Mouse (Mus musculus) urinary bladder, postnatal 36 days (tissue): ENCODE results near the gene C87499.

ENCODE experiments used
- DNase-seq, 2 experiments: peaks; one replicate each; pipeline ENCODE4 v3.0.0; 2022; ENCODE audit warnings: low spot score in 2 of 2, mixed read lengths in 1 of 2

C87499 gene

DNA sequence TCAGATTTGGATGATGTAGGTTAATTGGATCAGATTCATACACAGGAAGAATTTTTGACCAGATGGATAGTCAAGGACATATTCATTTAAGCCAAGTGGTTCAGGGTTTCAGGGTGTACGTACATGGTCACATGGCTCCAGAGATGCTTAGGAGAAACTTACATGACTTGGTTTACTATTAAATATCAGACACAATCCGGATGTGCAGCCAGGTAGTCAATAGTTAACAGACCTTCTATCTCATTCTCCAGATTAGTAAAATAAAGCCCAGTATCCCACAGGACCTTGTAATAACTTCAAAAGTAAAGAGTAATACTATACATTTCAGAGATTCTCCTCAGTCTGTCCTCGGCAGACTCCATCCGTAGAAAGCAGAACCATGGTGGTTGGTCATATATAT is at the start of gene C87499:
Gene C87499 (minus strand): TSS at position 101 of the 400 bp plus-strand sequence.
- no peak for DNase-seq

DNA sequence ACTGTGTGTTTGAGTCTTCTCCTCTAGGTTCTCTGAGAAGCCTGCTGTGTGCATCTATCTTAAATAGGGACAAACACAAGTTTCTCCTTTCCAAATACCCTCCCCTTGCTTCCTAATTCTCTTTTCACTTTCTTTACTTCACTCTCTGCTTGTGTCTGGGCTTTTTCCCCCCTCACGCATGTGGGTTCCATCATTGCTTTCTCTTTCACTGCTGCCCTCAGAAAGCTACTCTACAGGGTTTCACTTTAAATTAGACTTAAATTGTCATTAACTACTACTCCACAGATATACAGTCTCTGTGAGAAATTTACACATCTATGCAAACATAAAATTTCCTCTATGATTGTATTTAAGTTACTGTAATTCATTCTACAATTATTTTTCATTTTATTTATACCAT is 49.6 kb upstream of the C87499 start, which contains the start of gene Ifna2:
Gene Ifna2 (minus strand): TSS at position 101 of the 400 bp plus-strand sequence.
- no peak for DNase-seq

DNA sequence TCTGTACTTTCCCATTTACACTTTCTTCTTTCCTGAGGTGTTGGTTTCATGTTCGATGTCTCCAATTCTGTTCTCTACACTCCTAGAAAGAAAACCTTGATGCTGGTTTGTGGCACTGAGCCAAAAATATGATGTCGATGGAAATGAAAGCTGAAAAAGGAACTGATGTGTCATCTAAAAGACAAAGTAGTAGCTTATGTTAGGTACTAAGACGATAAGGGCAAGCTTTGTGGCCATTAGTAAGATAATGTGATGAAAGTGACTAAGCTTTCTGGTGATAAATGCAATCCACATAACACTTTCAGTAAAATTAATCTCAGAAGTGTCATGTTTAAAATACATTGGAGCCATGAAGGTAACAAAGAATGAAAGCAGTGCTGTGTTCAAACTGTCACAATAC is 47.1 kb upstream of the C87499 start:
- DNase-seq, result no peak

DNA sequence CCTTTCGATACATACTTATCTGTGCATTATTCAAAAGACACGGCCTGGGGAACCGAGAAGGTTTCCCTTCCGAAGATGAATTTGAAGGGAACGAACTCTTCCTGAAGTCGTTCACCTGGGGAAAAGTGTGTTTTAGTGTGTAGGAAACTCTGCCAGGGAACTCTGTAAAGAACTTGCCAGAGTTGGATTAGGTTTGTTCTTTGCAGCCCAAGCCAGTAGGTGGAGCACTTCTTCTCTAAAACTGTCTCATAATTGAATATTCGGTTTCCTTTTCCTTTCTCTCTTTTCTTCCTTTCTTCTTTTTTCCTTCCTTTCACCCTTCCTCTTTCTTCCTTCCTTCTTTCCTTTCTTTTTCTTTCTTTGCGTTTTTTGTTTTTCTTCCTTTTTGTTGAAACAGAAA is 46.2 kb upstream of the C87499 start:
- DNase-seq, result no peak

DNA sequence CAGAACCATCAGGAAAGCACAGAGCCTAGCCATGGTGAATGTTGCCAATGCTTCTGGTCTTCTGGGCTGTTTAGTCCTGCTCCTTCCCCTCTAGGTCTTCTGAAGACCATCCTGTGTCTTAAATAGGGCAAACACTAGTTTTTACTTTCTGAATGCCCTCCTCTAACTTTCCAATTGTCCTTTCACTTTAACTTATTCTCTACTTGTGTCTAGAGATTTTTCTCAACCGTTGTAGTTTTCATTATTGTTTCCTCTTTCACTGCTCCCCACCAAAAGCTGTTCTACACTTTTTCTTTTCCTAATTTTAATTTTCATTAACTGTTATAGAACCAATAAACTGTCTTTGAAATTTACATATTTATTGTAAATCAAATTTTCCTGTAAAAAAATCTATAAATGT is 42.6 kb upstream of the C87499 start, which contains the start of gene Ifna16:
Gene Ifna16 (minus strand): TSS at position 101 of the 400 bp plus-strand sequence.
- no peak for DNase-seq

DNA sequence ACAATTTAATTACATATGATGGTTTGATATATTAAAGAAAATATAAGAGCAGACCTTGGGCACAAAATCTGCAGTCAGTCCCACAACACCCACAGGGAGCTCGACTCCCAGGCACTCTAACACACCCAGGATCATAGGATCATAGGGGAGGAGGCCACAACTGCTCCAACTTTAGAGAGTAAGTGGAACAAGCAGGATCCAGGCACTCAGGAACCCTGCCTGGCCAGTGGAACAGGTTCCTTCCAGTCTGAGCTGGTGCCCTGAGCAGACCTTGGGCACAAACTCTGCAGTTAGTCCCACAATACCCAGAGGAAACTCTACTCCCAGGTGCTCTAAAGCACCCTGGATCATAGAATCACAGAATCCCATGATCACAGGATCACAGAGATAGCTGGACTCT is 21.2 kb upstream of the C87499 start:
- DNase-seq, result no peak

DNA sequence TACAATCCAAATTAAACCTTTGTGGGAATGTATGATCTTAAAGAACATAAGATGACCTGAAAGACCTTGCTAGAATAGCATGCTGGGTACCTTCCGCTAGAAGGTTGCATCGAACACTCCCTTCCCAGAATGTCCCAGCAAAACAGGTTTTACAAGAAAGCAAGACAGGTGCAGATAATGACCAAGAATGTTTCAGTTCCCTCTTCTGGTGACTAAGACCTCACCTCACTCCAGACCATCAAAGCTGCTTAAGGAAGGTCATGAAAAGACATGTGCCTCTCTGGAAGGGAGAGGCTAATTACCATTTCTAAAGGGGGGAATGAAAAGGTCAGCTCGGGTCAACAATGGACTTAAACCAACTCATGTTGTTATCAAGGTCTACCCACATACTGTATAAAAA is 19.4 kb upstream of the C87499 start:
- no peak for DNase-seq

DNA sequence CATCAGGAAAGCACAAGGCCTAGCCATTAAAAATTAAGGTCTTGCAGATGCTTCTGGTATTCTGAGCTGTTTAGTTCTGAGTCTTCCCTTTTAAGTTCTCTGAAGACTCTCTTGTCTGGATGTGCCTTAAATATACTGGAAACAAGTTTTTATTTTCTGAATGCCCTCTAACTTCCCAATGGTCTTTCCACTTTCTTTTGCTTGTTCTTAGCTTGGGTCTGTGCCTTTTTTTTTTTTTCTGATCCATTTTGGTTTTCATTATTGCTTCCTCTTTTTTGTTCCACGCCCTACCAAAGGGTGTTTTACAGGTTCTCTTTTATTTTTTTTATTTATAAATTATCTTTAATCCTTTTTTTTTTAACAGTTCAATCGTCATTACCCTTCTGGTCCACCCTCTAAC is 10.1 kb upstream of the C87499 start, which contains the start of gene Ifna13:
Gene Ifna13 (minus strand): TSS at position 101 of the 400 bp plus-strand sequence.
- no peak for DNase-seq

DNA sequence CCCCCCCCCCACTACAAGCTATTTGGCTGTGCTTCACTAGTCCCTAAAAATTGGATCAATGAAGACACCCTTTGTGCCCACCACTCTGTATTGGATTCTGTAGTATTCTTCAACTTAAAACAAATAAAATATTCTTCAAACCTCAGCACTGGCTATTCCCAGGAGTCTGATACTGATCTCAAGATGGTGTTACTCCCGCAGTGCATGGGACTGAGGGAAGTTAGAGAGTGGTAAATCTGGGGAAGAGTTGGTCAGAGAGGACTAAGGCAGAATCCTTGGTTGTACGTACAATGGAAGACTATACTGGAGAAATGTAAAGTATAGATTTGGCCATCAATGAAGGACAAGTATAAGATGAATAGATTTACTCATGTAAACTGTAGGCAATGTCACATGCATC is 8.3 kb upstream of the C87499 start:
- no peak for DNase-seq

DNA sequence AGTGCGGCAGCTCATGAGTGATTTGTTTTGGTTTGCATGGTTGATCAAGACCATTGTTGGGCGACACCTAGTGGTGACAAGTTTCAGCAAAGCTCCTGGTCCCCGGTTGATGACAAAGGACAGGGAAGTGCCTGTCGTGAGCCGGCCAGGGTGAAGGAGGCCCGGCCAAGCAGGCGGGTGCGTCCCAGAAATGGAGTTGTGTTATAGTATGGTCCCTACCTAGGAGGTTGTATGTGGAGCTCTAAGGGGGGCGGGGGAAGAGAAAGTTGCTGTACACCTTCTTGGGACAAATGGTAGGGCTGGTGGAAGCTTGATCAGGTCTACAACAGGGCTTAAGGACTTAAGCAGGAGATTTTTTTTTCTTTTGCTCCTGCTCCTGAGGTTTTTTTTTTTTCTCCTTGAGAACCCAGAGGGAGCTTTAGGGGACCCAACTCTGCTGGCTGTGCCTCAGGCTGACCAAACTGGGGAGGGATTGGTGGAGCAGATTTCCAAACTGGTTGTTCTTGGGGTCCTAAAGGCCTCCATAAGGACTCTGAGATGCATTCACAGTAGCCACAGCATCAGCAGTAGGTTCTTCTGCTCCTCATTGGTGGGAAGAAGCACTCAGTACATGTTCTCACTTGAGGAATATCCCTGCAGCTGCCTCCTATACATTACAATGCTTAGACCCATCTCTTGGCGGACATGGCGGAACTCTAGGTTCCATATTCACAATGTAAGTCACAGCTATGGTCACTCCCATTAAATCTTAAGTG is 7.0 kb upstream of the C87499 start:
- DNase-seq, result peak; percentile 89 to 90

DNA sequence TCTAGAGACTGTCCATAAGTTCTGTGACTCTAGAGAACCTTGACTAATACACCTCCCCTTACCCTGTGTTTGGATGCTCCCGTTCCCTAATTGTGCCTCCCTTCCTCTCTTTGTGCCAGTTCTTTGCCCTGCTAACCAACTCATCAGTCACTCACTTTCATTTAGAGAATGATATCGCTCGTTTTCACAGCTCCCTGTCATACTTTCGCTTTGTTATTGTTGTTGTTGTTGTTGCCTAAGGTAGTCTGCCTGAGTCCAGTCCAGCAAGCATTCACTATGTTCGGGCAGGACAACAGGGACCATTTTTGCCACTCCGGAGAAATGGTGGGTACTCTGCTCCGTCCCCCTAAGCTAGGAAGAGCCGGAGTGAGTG is 6.5 kb upstream of the C87499 start:
- DNase-seq, result no peak

DNA sequence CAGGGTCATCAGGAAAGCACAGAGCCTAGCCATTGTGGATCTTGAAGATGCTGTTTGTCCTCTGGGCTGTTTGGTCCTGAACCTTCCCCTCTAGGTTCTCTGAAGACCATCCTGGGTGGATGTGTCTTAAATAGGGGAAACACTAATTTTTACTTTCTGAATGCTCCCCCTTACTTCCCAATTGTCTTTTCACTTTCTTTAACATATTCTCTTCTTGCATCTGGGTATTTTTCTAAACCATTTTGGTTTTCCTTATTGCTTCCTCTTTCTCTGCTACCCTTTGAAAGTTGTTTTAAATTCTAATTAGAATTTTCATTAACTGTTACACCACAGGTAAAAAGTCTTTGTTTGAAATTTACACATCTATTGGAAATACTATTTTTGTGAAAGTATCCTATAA is 30.9 kb downstream of the C87499 start, which contains the start of gene Ifna12:
Gene Ifna12 (minus strand): TSS at position 101 of the 400 bp plus-strand sequence.
- DNase-seq, result no peak

DNA sequence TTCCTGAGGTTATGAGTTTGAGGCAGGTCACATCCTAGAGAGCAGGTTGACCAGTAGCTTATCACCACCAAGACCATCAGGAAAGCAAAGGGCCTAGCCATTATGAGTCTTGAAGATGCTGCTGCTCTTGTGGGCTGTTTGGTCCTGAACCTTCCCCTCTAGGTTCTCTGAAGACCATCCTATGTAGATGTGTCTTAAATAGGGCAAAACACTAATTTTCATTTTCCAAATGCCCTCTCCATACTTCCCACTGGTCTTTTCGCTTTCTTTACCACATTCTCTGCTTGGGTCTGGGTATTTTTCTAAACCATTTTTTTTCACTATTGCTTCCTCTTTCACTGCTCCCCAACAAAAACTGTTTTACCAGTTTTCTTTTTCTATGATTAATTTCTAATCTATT is 41.9 kb downstream of the C87499 start, which contains the start of gene Ifna9:
Gene Ifna9 (minus strand): TSS at position 101 of the 400 bp plus-strand sequence.
- no peak for DNase-seq
